Mouse (Mus musculus) v-Abl transformed pro-B cells (cell line): ENCODE data around the gene Wdr49.
"Not testable (repeated sequence)": the region's sequence is repeated elsewhere in the genome, so short reads cannot be mapped to it uniquely, and the experiment has no call there.

Experiments used
- in situ Hi-C, 2 experiments: fragments of 400-800 bp; cut with MboI; formaldehyde crosslinking; loops; one replicate each; pipeline ENCODE4 v1.15.1; 2025; ENCODE audit not compliant: unreplicated experiment in 2 of 2

The Wdr49 gene

GRCm38 (mm10) chr3:75304621-75305020, 177.3 kb downstream of the Wdr49 start:
- in situ Hi-C loops: no loop called here

- in situ Hi-C loops: no loop called here
Observed at GRCm38 (mm10) chr3:75301072-75301471, 180.9 kb downstream of the Wdr49 start.

GRCm38 (mm10) chr3:75299464-75299863, 182.5 kb downstream of the Wdr49 start:
- in situ Hi-C loops: not testable (repeated sequence)

- in situ Hi-C loops: no loop called here
Observed at GRCm38 (mm10) chr3:75297758-75298111, 184.2 kb downstream of the Wdr49 start.

GRCm38 (mm10) chr3:75297026-75297757, 184.8 kb downstream of the Wdr49 start:
- in situ Hi-C loops: no loop called here

- in situ Hi-C loops: no loop called here
Observed at GRCm38 (mm10) chr3:75293243-75293642, 188.7 kb downstream of the Wdr49 start.

- in situ Hi-C loops: no loop called here
Observed at GRCm38 (mm10) chr3:75277455-75277854, 204.5 kb downstream of the Wdr49 start.

GRCm38 (mm10) chr3:75276522-75276921, 205.4 kb downstream of the Wdr49 start:
- in situ Hi-C loops: no loop called here

GRCm38 (mm10) chr3:75275127-75275526, 206.8 kb downstream of the Wdr49 start:
- in situ Hi-C loops: no loop called here

GRCm38 (mm10) chr3:75269978-75270377, 212.0 kb downstream of the Wdr49 start, which contains the start of gene Serpini2:
TSS of gene Serpini2 (minus strand) at chr3:75270078.
- in situ Hi-C loops: no loop called here

GRCm38 (mm10) chr3:75259356-75259755, 222.6 kb downstream of the Wdr49 start:
- in situ Hi-C loops: no loop called here
